Mouse (Mus musculus) CH12.LX (cell line): ENCODE data around the gene Ccdc40. TPM values are rescaled to one million over a fixed set of nuclear protein-coding genes. Genes with fewer than 3 reads are reported as not detected.

Source experiments
- DNase-seq: peaks from one replicate; pipeline ENCODE4 v3.0.0-alpha.2; 2013; ENCODE audit errors: extremely low read depth
- H3K27ac ChIP-seq: 2 replicates; pipeline ENCODE4 v1.5.1; 2012; ENCODE audit warnings: low read depth, mild to moderate bottlenecking, control low read depth, moderate library complexity; ENCODE audit not compliant: insufficient read depth
- H3K27me3 ChIP-seq: replicated peaks from 2 replicates; pipeline ENCODE3; 2012; ENCODE audit warnings: inconsistent platforms
- H3K36me3 ChIP-seq, 2 experiments: replicated peaks in 1 of 2; 2 replicates each; pipeline versions ENCODE3 to v1.6.1; 2012; ENCODE audit warnings: inconsistent platforms in 1 of 2, low read length in 1 of 2, mild to moderate bottlenecking in 1 of 2, mixed read lengths in 1 of 2, moderate library complexity in 1 of 2; ENCODE audit not compliant: control insufficient read depth in 1 of 2, insufficient read depth in 1 of 2
- H3K4me1 ChIP-seq, 2 experiments: 2 replicates each; pipeline ENCODE4 v1.6.1; 2012; ENCODE audit warnings: inconsistent platforms in 1 of 2, moderate library complexity in 1 of 2; ENCODE audit not compliant: insufficient read depth in 2 of 2, control insufficient read depth in 1 of 2
- H3K4me2 ChIP-seq: 2 replicates; pipeline ENCODE4 v1.6.1; 2012; ENCODE audit warnings: low read depth, mild to moderate bottlenecking, control low read depth; ENCODE audit not compliant: poor library complexity, insufficient read depth, severe bottlenecking
- H3K4me3 ChIP-seq, 3 experiments: fragments of 150-350 bp in 1 of 3; sonication (generic) in 1 of 3; replicated peaks in 1 of 3; 2 replicates each; pipeline versions ENCODE3 to v1.5.1; 2011 to 2012; ENCODE audit warnings: low read depth in 2 of 3, low read length in 2 of 3, mild to moderate bottlenecking in 2 of 3, moderate library complexity in 2 of 3, control low read depth in 1 of 3, improper control_type of control experiment in 1 of 3, inconsistent platforms in 1 of 3, mixed read lengths in 1 of 3; ENCODE audit not compliant: poor library complexity in 1 of 3
- H3K79me2 ChIP-seq: replicated peaks from 2 replicates; pipeline ENCODE4 v1.6.1; 2012; ENCODE audit warnings: mild to moderate bottlenecking, moderate library complexity; ENCODE audit not compliant: control insufficient read depth, poor library complexity, insufficient read depth, severe bottlenecking; ENCODE audit errors: extremely low read depth
- H3K9ac ChIP-seq: 2 replicates; pipeline ENCODE4 v1.6.1; 2012; ENCODE audit warnings: low read depth, mild to moderate bottlenecking, control low read depth, moderate library complexity; ENCODE audit not compliant: insufficient read depth
- H3K9me3 ChIP-seq: replicated peaks from 2 replicates; pipeline ENCODE3; 2012; ENCODE audit warnings: low read length, inconsistent platforms, mixed read lengths
- BHLHE40 ChIP-seq: IDR thresholded peaks from 2 replicates; pipeline ENCODE4 v1.6.1; 2011; ENCODE audit warnings: mild to moderate bottlenecking, low read depth, low read length, improper control_type of control experiment
- CHD1 ChIP-seq: IDR thresholded peaks from 2 replicates; pipeline ENCODE4 v1.6.1; 2012; ENCODE audit warnings: low read depth, low read length, improper control_type of control experiment, inconsistent platforms
- ELF1 ChIP-seq: IDR thresholded peaks from 2 replicates; pipeline ENCODE4 v1.6.1; 2014; ENCODE audit warnings: low read depth, mild to moderate bottlenecking, inconsistent platforms, low read length, improper control_type of control experiment
- HCFC1 ChIP-seq: IDR thresholded peaks from 2 replicates; pipeline ENCODE4 v1.6.1; 2012; ENCODE audit warnings: low read depth, mild to moderate bottlenecking, inconsistent platforms, low read length, improper control_type of control experiment
- JUN ChIP-seq: IDR thresholded peaks from 2 replicates; pipeline ENCODE4 v1.6.1; 2011; ENCODE audit warnings: low read depth, mild to moderate bottlenecking, low read length, improper control_type of control experiment, moderate library complexity; ENCODE audit not compliant: insufficient read depth
- JUND ChIP-seq: conservative IDR thresholded peaks from 2 replicates; pipeline ENCODE4 v1.6.1; 2011; ENCODE audit warnings: low read depth, low read length, improper control_type of control experiment
- MAFK ChIP-seq: IDR thresholded peaks from 2 replicates; pipeline ENCODE4 v1.6.1; 2011; ENCODE audit warnings: low read length, improper control_type of control experiment; ENCODE audit not compliant: insufficient replicate concordance
- MXI1 ChIP-seq: IDR thresholded peaks from 2 replicates; pipeline ENCODE4 v1.6.1; 2011; ENCODE audit warnings: mild to moderate bottlenecking, low read depth, low read length, improper control_type of control experiment
- MYC ChIP-seq: IDR thresholded peaks from 2 replicates; pipeline ENCODE4 v1.6.1; 2011; ENCODE audit warnings: low read depth, mild to moderate bottlenecking, improper control_type of control experiment, low read length
- NRF1 ChIP-seq: IDR thresholded peaks from 2 replicates; pipeline ENCODE4 v1.6.1; 2014; ENCODE audit warnings: low read depth, mild to moderate bottlenecking, inconsistent platforms, low read length, improper control_type of control experiment, moderate library complexity
- POLR2AphosphoS2 ChIP-seq: IDR thresholded peaks from 2 replicates; pipeline ENCODE4 v1.6.1; 2011; ENCODE audit warnings: low read depth, low read length, improper control_type of control experiment
- RAD21 ChIP-seq: IDR thresholded peaks from 2 replicates; pipeline ENCODE4 v1.6.1; 2011; ENCODE audit warnings: low read depth, mild to moderate bottlenecking, low read length, improper control_type of control experiment, moderate library complexity
- SMC3 ChIP-seq: IDR thresholded peaks from 2 replicates; pipeline ENCODE4 v1.6.1; 2011; ENCODE audit warnings: low read depth, low read length, improper control_type of control experiment
- TCF12 ChIP-seq: IDR thresholded peaks from 2 replicates; pipeline ENCODE4 v1.6.1; 2014; ENCODE audit warnings: low read depth, mild to moderate bottlenecking, inconsistent platforms, low read length, improper control_type of control experiment
- UBTF ChIP-seq: IDR thresholded peaks from 2 replicates; pipeline ENCODE4 v1.6.1; 2012; ENCODE audit warnings: low read depth, mild to moderate bottlenecking, inconsistent platforms, low read length, improper control_type of control experiment, moderate library complexity
- USF1 ChIP-seq: IDR thresholded peaks from 2 replicates; pipeline ENCODE4 v1.6.1; 2014; ENCODE audit warnings: low read depth, mild to moderate bottlenecking, inconsistent platforms, low read length, improper control_type of control experiment
- USF2 ChIP-seq: conservative IDR thresholded peaks from 2 replicates; pipeline ENCODE4 v1.6.1; 2011; ENCODE audit warnings: low read depth, low read length, improper control_type of control experiment
- ZC3H11A ChIP-seq: IDR thresholded peaks from 2 replicates; pipeline ENCODE4 v1.6.1; 2012; ENCODE audit warnings: low read depth, mild to moderate bottlenecking, inconsistent platforms, low read length, improper control_type of control experiment
- dilution Hi-C: fragments of 300-500 bp; cut with MboI; formaldehyde crosslinking; loops from 2 replicates; pipeline ENCODE4 v1.14.3; 2020; ENCODE audit warnings: low sequenced_read_pairs; ENCODE audit not compliant: extremely low pct_unique_long_range_greater_than_20kb, extremely low pct_ligation_motif_present
- in situ Hi-C: fragments of 300-500 bp; cut with MboI; formaldehyde crosslinking; loops from 3 replicates; pipeline ENCODE4 v1.14.3; 2019; ENCODE audit warnings: low sequenced_read_pairs, low pct_ligation_motif_present, low pct_unique_long_range_greater_than_20kb, mixed read lengths
- polyA plus RNA-seq: library from polyadenylated mRNA; unstranded; fragments of >175 nt; gene quantifications from 2 replicates; pipeline ENCODE4 v1.2.1, GENCODE M21; 2012; ENCODE audit warnings: low read depth; ENCODE audit not compliant: insufficient read length
- total RNA-seq, 2 experiments: library from RNA; depleted of rRNA; stranded (reverse); fragments of 300-350 nt in 1 of 2; fragments of >200 nt in 1 of 2; gene quantifications; 2 replicates each; pipeline ENCODE4 v1.2.3; 2012 to 2014

Ccdc40 gene
- total and polyA plus RNA-seq, 3 experiments, result 0.97 to 1.4 (median 1.3) TPM

DNA sequence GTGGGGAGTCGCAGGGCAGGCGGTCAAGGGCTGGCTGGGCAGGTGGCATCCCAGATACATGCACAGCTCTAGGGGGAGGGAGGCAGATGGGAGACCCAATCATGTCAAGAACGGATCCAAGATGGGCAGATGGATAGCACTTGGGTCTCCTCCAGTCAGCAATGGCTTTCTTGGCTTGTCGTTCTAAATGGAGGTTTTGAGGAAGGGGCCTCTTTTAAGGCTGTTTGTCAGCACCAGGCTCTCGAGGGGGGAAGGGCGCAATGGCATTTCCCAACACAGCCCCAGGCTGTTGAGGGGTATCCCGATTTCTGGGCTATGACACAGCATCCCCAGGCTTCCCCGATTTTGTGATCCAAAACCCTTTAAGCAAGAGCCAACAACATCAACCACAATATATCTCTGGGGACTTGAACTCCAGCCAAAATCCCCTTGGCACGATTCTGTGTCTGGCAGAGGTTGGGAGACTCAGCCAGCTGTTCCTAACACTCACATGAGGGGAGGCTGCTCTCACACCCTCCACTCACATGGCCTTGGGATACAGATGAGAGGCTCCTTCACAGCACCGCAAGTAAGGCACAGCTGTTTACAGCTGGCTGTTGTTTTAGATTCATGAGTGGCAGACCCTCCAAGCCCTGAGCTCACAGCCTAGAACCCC lies 18.9 kb upstream of the Ccdc40 start:
- dilution Hi-C loops, result no loop called here
- no peak for DNase-seq
- TF ChIP-seq USF2, result no peak
- in situ Hi-C loops, result no loop called here
- H3K4me1 ChIP-seq, result peaks cover 0 to 5% of the 10 kb centered on the region in 2 experiments; a peak in 1 of 4 replicates
- peaks cover 12% of the 10 kb centered on the region for H3K9me3 ChIP-seq
- H3K36me3 ChIP-seq, result peaks cover 3 to 15% of the 10 kb centered on the region in 2 experiments
- no peak overlapping the region for H3K4me2 ChIP-seq
- peaks cover 63% of the 10 kb centered on the region for H3K27me3 ChIP-seq
- no peak overlapping the region for H3K27ac ChIP-seq
- H3K4me3 ChIP-seq, result no peak overlapping the region
- no peaks in the 10 kb centered on the region for H3K79me2 ChIP-seq
- H3K9ac ChIP-seq, result no peak overlapping the region

DNA sequence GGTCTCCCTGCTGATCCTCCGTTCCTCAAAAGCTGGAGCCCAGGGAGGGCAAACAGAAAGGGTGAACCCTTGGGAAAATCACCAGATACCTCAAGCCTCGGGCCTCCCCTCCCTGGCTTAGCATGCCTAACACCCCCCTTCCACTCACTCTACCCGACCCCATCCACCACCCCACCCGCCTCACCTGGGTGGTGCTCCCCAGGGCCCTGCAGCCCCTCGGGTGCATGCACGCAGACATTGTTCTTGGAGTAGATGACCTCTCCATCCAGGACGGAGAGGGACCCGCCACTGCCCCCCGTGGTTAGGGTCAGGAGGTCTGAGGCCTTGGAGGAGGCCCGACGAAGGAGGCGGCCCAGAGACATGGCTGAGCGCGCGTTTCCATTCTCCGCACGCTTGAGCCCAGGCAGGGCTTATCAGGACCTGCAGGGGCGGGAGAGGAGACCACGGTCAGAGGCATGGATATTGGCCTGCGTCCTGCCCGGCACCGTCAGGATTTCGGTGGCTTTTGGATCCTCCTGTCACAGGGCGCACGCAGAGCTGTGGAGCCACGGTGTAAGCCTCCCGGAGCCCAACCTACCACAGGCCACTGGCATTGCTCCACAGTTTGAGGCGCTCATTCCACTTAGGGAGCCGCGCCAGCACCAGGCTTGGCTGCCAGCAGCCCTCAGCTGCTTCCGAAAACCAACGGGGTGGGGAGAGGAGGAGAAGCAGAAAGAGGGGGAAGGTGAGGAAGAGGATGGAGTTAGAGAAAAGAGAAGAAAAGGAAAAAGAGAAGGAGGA lies 17.9 kb upstream of the Ccdc40 start:
- H3K36me3 ChIP-seq, result peaks cover 3 to 15% of the 10 kb centered on the region in 2 experiments
- DNase-seq, result no peak
- no peaks in the 10 kb centered on the region for H3K79me2 ChIP-seq
- no peak overlapping the region for H3K27ac ChIP-seq
- H3K4me1 ChIP-seq, result peaks cover 0 to 5% of the 10 kb centered on the region in 2 experiments; a peak in 1 of 4 replicates
- no peak for TF ChIP-seq RAD21
- no peak for TF ChIP-seq USF2
- TF ChIP-seq POLR2AphosphoS2, result no peak
- no peak for TF ChIP-seq UBTF
- no peak for TF ChIP-seq HCFC1
- no peak for TF ChIP-seq JUN
- no peak for TF ChIP-seq SMC3
- no peak for TF ChIP-seq CHD1
- TF ChIP-seq TCF12, result no peak
- no peak for TF ChIP-seq JUND
- no peak for TF ChIP-seq USF1
- TF ChIP-seq NRF1, result no peak
- TF ChIP-seq MXI1, result no peak
- no peak for TF ChIP-seq ZC3H11A
- TF ChIP-seq MYC, result no peak
- TF ChIP-seq ELF1, result no peak
- no peak for TF ChIP-seq MAFK
- no peak for TF ChIP-seq BHLHE40
- dilution Hi-C loops (no loop called here), in situ Hi-C loops (no loop called here)
- H3K9ac ChIP-seq, result no peak overlapping the region
- H3K9me3 ChIP-seq, result peaks cover 9% of the 10 kb centered on the region
- H3K4me3 ChIP-seq, result no peak overlapping the region
- no peak overlapping the region for H3K4me2 ChIP-seq
- H3K27me3 ChIP-seq, result peaks cover 62% of the 10 kb centered on the region
